Mouse (Mus musculus): Measurements from ENCODE around the gene Frem2.
A peak's percentile ranks its signal among the peaks of the same experiment; 100 is the strongest.

Gene Frem2

GRCm38 (mm10) chr3:53656878-53657561 lies at the start of gene Frem2:
Frem2 (minus strand) TSS chr3:53657355.
- peak; percentile 87 to 89 for DNase-seq

DNA sequence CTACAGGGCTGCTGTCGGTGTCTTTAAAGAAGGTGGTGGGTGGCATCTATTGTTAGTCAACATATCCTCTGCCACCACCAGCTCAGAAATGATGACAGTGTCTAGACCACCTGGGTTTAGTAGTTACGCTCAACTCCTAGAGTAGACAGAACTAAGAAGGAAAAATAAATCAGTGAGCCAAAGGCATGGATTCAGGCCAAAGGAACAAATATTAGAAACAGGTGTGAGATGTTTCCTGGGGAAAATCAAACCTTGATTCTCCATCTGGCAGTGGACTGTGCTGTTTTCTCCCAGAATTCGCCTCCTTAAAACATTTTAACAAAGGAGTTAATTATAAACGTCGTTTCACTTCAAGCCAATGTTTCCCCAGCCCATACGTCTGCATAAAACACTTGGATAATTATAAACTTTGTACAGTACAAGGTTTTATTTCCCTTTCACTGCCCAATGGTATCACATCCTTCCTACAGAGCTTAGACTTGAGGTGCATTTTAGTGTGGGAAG lies 48.9 kb upstream of the Frem2 start:
- DNase-seq, result peak in 1 of 2 experiments; percentile 15

DNA sequence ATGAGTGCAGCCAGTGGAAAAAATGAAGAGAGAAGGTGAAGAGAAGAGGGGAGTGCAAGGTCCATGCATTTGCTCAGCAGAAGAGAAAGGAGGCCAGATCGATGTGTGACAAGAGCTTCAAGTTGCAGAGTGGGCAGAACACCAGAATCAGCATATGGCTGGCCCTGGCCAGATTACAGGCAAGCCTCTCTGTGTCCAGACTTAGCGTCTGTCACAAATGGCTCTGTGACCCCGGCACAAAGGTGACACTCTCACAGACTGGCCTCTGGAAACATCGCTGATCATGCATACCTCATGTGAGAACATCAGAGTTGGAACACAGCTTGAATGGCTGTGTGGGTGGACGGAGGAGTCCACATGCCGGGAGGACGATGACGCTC lies 46.0 kb upstream of the Frem2 start:
- DNase-seq, result peak; percentile 37 to 42

- DNase-seq, result no peak
Measured at GRCm38 (mm10) chr3:53702421-53703125, 45.4 kb upstream of the Frem2 start.

DNA sequence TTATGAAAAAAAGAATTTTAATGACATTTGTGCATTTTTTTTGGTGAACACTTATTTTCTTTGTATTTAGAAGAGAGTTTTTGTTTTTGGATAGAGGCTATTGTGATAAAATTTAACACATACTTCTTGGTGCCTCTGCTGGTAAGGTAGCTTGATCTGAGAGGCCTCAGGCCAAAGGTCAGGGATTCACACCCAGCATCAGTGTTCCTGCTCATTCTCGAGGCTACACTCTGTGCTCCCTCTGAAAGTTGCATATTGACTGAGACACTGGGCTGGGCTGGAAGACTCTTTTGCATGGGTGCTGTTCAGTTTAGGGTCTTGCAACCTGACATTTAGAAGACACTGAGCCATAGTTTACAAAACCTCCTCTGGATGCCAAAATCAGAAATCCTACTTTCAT lies 44.8 kb upstream of the Frem2 start:
- DNase-seq, result no peak

DNA sequence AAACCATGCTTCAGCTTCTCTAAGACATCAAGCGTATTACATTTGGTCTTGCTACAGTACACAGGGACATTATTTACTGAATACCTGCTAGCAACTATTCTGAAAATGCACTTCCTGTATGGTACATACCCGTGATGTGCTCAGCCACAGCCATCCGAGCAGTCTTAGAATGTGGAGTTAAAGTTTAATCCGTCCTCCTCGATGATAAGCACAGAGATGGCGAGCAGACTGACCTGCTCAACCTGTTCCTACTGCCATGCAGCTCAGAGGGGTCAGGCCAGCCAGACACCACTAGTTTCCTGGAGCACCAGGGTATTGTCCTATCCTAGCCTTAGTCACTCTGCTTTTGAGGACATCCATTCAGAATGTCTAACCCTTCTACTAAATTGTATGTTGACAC lies 30.6 kb upstream of the Frem2 start:
- peak; percentile 30 to 42 for DNase-seq

DNA sequence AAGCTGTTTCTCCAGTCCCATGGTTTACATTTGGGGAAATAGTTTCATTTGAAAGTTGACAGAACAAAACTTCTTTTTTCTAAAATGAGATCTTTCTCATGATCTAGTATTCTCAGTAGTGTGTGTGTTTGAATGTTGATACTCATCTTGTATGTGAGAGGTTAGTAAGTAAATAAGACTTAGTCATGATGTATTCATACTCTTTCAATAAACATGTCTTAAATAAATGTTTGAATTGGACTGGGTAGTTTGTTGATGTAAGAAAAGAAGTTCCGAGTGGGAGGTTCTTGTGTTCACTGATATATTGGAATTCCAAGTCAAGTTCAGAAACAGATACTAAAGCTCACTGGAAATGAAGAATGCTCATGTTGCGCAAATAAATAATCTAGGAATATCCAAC lies 25.1 kb upstream of the Frem2 start:
- DNase-seq, result no peak

GRCm38 (mm10) chr3:53680816-53681215 lies 23.7 kb upstream of the Frem2 start:
- no peak for DNase-seq

- DNase-seq, result no peak
Measured at GRCm38 (mm10) chr3:53674225-53674624, 17.1 kb upstream of the Frem2 start.

DNA sequence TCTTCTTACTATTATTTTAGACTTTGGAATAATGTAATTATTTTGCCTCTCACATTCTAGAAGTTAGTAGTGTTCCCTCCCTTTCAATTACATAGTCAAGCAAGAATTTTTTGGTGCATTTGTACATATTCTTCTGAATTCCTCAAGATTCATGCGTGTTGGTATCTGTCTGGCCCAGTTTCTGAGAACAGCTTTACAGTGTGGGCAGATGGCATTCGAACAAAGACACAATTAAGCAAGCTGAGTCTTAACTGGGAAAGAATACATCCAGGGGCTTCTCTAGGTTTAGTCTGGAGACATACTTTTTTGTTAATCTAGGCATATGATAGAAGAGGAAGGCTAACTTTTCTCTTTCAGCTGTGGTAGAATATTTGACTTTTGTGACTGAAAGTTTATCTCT lies 12.6 kb upstream of the Frem2 start:
- DNase-seq, result no peak

- peak; percentile 48 to 69 for DNase-seq
Measured at GRCm38 (mm10) chr3:53657744-53658534, 784 bp upstream of the Frem2 start.

- peak in 1 of 2 experiments; percentile 36 for DNase-seq
Measured at GRCm38 (mm10) chr3:53656328-53656877, 752 bp downstream of the Frem2 start.

DNA sequence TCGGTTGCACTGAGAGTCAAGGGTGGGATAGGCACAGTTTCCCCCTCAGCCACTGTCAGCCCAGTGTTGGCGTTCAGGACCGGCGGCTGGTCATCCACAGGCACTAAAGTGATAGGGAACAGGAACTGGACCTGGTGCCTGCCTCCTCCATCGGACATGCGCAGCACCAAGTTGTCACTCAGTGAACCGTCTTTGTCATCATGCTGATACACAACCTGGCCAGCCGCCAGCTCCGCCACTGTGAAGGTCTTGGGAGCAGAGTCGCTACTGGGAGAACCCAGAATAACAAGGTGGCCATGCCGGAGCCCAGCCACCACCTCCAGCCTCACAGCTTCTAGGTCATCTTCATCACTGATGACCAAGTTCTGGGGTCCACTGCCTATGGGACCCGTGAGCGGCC lies 1.8 kb downstream of the Frem2 start:
- DNase-seq, result peak in 1 of 2 experiments; percentile 22

GRCm38 (mm10) chr3:53650003-53650748 lies 7.0 kb downstream of the Frem2 start:
- DNase-seq, result peak in 1 of 2 experiments; percentile 15

DNA sequence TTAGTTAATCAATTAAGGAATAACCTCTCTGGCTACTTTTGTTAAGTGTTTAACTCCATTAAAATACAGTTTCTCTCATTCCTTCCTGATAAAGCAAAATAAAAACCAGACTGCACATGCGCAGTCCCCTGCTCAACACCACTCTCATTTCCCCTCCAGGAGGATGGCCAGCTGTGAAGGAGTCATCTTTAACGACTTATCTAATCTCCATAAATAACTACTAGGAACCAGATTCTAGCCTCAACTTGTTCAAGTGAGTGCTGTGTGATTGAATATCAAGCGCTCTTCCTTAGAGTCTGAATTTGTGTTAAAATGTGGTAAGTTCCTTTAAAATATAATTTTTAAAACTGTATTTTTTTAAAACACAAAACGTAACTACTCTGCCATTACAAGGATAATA lies 7.7 kb downstream of the Frem2 start:
- DNase-seq, result no peak

GRCm38 (mm10) chr3:53648902-53649301 lies 8.3 kb downstream of the Frem2 start:
- DNase-seq, result peak in 1 of 2 experiments; percentile 23

DNA sequence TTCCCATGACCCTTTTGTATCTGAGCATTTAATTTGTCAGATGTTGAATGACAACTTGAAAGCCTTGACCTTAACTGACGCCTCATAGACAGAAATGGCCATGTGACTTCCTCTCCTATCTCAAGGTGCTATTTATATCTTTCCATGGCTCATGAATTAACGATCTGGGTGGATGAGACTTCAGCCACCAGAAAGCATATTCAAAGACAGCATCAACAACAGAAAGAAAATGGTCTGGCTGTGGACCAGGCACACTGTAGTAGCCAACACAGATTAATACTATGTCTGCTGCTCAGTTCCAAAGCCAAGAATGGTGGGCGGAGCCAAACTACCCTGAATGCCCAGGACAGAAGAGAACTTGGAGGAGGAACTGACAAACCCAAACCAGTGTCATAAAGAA lies 21.2 kb downstream of the Frem2 start:
- DNase-seq, result no peak

DNA sequence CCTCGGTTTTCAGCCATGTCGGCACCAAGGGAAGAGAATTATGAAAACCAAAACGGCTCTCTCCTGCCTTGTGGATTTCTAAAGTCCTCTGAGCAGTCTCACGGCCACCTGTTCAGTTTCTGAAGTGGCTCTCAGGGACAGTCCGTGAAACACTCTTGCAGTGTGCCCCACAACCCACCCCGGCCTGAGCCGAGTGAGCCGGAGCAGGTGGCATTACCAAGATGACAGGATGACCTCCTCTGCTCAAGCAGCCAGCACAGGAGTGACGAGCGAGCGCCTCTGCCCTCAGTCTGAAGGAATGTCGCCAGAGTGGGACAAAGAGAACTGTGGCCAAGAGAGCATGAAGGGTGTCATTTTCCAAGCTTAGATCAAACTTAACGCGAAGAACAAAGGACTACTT lies 26.0 kb downstream of the Frem2 start:
- DNase-seq, result peak in 1 of 2 experiments; percentile 14

DNA sequence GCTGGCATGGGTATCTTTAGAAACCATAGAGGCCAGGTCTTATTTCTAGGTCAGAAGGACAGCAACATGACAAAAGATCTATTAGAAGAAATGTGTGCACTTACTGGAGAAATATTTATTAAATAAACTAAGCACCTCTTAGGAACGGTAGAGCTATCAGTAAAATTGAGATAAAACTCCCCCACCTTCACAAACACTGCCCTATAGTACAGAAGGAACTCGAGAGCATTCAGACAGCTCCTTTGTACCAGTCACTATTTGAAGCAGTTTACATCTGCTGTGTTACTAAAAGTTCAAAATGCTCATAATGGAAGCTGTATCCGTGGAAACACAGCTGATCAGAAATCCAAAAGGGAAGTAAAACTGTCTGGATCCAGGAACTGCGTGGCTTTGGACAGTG lies 26.5 kb downstream of the Frem2 start:
- DNase-seq, result no peak

- no peak for DNase-seq
Measured at GRCm38 (mm10) chr3:53629966-53630365, 27.2 kb downstream of the Frem2 start.

- DNase-seq, result no peak
Measured at GRCm38 (mm10) chr3:53623222-53623621, 33.9 kb downstream of the Frem2 start.

DNA sequence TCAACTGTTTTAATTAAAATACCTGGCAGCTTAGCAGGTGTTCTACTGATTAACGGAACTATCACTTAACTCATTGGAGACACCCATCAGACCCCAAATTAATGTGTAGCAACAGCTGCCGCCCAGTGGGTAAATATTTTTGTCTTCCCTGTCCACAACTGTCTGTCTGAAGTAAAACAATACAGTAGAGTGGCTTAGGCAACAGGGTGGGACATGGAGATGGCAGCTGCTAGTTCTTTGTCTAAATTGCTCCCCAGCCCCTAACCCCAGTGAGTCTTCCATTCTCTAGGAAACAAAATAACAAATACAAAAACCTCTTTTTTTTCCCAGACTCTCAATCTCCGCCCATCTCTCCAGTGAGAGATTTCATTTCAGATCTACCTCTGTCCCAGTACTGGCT lies 36.2 kb downstream of the Frem2 start:
- DNase-seq, result no peak

Data from kidney, postnatal 36 days (tissue).